ENCODE assay signal across 8 mouse cellular contexts in genomic region chr2:84741841-84742450, GRCm38 (mm10). TPM values are rescaled to one million over a fixed set of nuclear protein-coding genes. Genes with fewer than 3 reads are reported as not detected.
DNase-seq lines count a peak whose midpoint lies in the region; ATAC-seq and TF ChIP-seq lines count a peak whose summit lies in the region.

No protein-coding gene starts in this region.

- no peak for TF ChIP-seq POLR2A in kidney, adult 2 months (IDR thresholded peaks at IDR 0.05; ENCODE audit: low read depth, low read length)

- H3K4me3 ChIP-seq in kidney, adult 2 months (ENCODE audit: insufficient read depth, low read depth, low read length): peak overlapping the region; percentile 71; the same call in 1 of the 2 replicates
- H3K4me3 ChIP-seq in embryonic facial prominence, embryonic 15.5 days (replicated peaks): peak overlapping the region; percentile 91
- peak overlapping the region; percentile 95 for H3K4me3 ChIP-seq in limb, embryonic 10.5 days
- H3K4me3 ChIP-seq in midbrain, embryonic 11.5 days (ENCODE audit: low read depth, low read length): peak overlapping the region; percentile 78

- H3K4me2 ChIP-seq in embryonic facial prominence, embryonic 15.5 days (replicated peaks): peak overlapping the region; percentile 85
- peak overlapping the region; percentile 72 for H3K4me2 ChIP-seq in midbrain, embryonic 11.5 days

- peak overlapping the region; percentile 98 for H3K9ac ChIP-seq in embryonic facial prominence, embryonic 15.5 days
- peak overlapping the region; percentile 98 for H3K9ac ChIP-seq in midbrain, embryonic 11.5 days (ENCODE audit: low read length)

- no peaks in the 10 kb centered on the region for H3K27me3 ChIP-seq in kidney, adult 2 months (replicated peaks; ENCODE audit: control insufficient read depth, insufficient read depth, low read length)
- H3K27me3 ChIP-seq in embryonic facial prominence, embryonic 15.5 days: no peaks in the 10 kb centered on the region
- 0 out of 2 replicates have a peak, but pooled peaks cover 1% of the 10 kb centered on the region for H3K27me3 ChIP-seq in limb, embryonic 10.5 days (ENCODE audit: low read depth, poor library complexity, severe bottlenecking)
- no peaks in the 10 kb centered on the region for H3K27me3 ChIP-seq in midbrain, embryonic 11.5 days (ENCODE audit: control insufficient read depth, insufficient read depth, low read length)

- ATAC-seq in embryonic facial prominence, embryonic 15.5 days (ENCODE audit: insufficient number of reproducible peaks, low FRiP score, low TSS enrichment, low read depth): no peak
- no peak for ATAC-seq in midbrain, embryonic 11.5 days (ENCODE audit: low FRiP score)

- peaks cover 3% of the 10 kb centered on the region; the same call in 1 of the 2 replicates for H3K4me1 ChIP-seq in kidney, adult 2 months (ENCODE audit: control insufficient read depth, insufficient read depth, low read length)
- peaks cover 64% of the 10 kb centered on the region for H3K4me1 ChIP-seq in embryonic facial prominence, embryonic 15.5 days
- H3K4me1 ChIP-seq in limb, embryonic 10.5 days: peaks cover 65% of the 10 kb centered on the region
- peaks cover 47% of the 10 kb centered on the region for H3K4me1 ChIP-seq in midbrain, embryonic 11.5 days (ENCODE audit: control insufficient read depth, insufficient read depth, low read length)

- no peak for TF ChIP-seq CTCF in kidney, adult 2 months (conservative IDR thresholded peaks at IDR 0.05; ENCODE audit: insufficient read depth, insufficient read length, low read depth, low read length)

- no peak overlapping the region for H3K27ac ChIP-seq in kidney, adult 2 months (ENCODE audit: insufficient read depth, low read depth, low read length)
- H3K27ac ChIP-seq in embryonic facial prominence, embryonic 15.5 days (replicated peaks): peak overlapping the region; percentile 99
- H3K27ac ChIP-seq in limb, embryonic 10.5 days: peak overlapping the region; percentile 100
- peak overlapping the region; percentile 99 for H3K27ac ChIP-seq in midbrain, embryonic 11.5 days (ENCODE audit: low read depth, low read length)

- DNase-seq in kidney, adult 2 months: no peak
- DNase-seq in kidney, adult 9 months: no peak
- no peak for DNase-seq in limb, embryonic 10.5 days (ENCODE audit: low spot score)
- peak; percentile 89 for DNase-seq in midbrain, embryonic 11.5 days (ENCODE audit: low spot score, missing footprints)
- DNase-seq in thymus, postnatal 4 days: no peak
- no peak for DNase-seq in retina, embryonic 14.5 days (ENCODE audit: low spot score)
- no peak for DNase-seq in testis, postnatal 10 days (ENCODE audit: low spot score)

- no peaks in the 10 kb centered on the region for H3K9me3 ChIP-seq in embryonic facial prominence, embryonic 15.5 days (replicated peaks)
- H3K9me3 ChIP-seq in limb, embryonic 10.5 days (replicated peaks): no peaks in the 10 kb centered on the region
- H3K9me3 ChIP-seq in midbrain, embryonic 11.5 days (ENCODE audit: control insufficient read depth, low read length): no peaks in the 10 kb centered on the region

- H3K36me3 ChIP-seq in kidney, adult 2 months (ENCODE audit: control insufficient read depth, insufficient read depth, low read length): no peaks in the 10 kb centered on the region
- H3K36me3 ChIP-seq in embryonic facial prominence, embryonic 15.5 days: 0 out of 2 replicates have a peak, but pooled peaks cover 5% of the 10 kb centered on the region
- peaks cover 26% of the 10 kb centered on the region for H3K36me3 ChIP-seq in limb, embryonic 10.5 days
- H3K36me3 ChIP-seq in midbrain, embryonic 11.5 days (ENCODE audit: control insufficient read depth, insufficient read depth, low read length): no peaks in the 10 kb centered on the region

- WGBS in kidney, adult 2 months: 55% methylated on average over 5 of the region's 5 CpGs
- WGBS in embryonic facial prominence, embryonic 15.5 days: 6% methylated on average over 5 of the region's 5 CpGs
- 4% methylated on average over 5 of the region's 5 CpGs for WGBS in limb, embryonic 10.5 days
- 0% methylated on average over 5 of the region's 5 CpGs for WGBS in midbrain, embryonic 11.5 days

RNA-seq across cellular contexts. Expression of gene Gm19426, which starts 1.5 kb away (rescaled TPM):
- polyA plus RNA-seq in kidney, adult 2 months (2012; rRNA removed): 2.0 TPM in 2 replicates
- 7.0 and 9.0 TPM in 2 replicates for polyA plus RNA-seq in embryonic facial prominence, embryonic 15.5 days (2015; fragmentation: Nextera tagmentation; extraction: Ambion mirVana)
- polyA plus RNA-seq in limb, embryonic 10.5 days (2016; fragmentation: Nextera tagmentation; extraction: Ambion mirVana): 7.6 and 8.2 TPM in 2 replicates
- 4.5 and 6.5 TPM in 2 replicates for polyA plus RNA-seq in midbrain, embryonic 11.5 days (2014; fragmentation: Nextera tagmentation; extraction: Ambion mirVana)

RNA-seq across cellular contexts. Expression of gene Ypel4, which starts 8.1 kb away (rescaled TPM):
- 0.46 and 0.48 TPM in 2 replicates for polyA plus RNA-seq in kidney, adult 2 months (2012; rRNA removed)
- polyA plus RNA-seq in embryonic facial prominence, embryonic 15.5 days (2015; fragmentation: Nextera tagmentation; extraction: Ambion mirVana): 6.6 and 7.9 TPM in 2 replicates
- 5.7 and 9.6 TPM in 2 replicates for polyA plus RNA-seq in limb, embryonic 10.5 days (2016; fragmentation: Nextera tagmentation; extraction: Ambion mirVana)
- polyA plus RNA-seq in midbrain, embryonic 11.5 days (2014; fragmentation: Nextera tagmentation; extraction: Ambion mirVana): 13.6 and 14.2 TPM in 2 replicates

RNA-seq across cellular contexts. Expression of gene Clp1, which starts 14.8 kb away (rescaled TPM):
- polyA plus RNA-seq in kidney, adult 2 months (2012; rRNA removed): 9.3 and 11.1 TPM in 2 replicates
- 27.9 and 29.1 TPM in 2 replicates for polyA plus RNA-seq in embryonic facial prominence, embryonic 15.5 days (2015; fragmentation: Nextera tagmentation; extraction: Ambion mirVana)
- 57.8 and 58.8 TPM in 2 replicates for polyA plus RNA-seq in limb, embryonic 10.5 days (2016; fragmentation: Nextera tagmentation; extraction: Ambion mirVana)
- polyA plus RNA-seq in midbrain, embryonic 11.5 days (2014; fragmentation: Nextera tagmentation; extraction: Ambion mirVana): 54.4 and 57.0 TPM in 2 replicates

RNA-seq across cellular contexts. Expression of gene Zdhhc5, which starts 27.0 kb away (rescaled TPM):
- polyA plus RNA-seq in kidney, adult 2 months (2012; rRNA removed): 59.6 and 65.8 TPM in 2 replicates
- polyA plus RNA-seq in embryonic facial prominence, embryonic 15.5 days (2015; fragmentation: Nextera tagmentation; extraction: Ambion mirVana): 28.1 and 28.9 TPM in 2 replicates
- polyA plus RNA-seq in limb, embryonic 10.5 days (2016; fragmentation: Nextera tagmentation; extraction: Ambion mirVana): 33.7 and 34.3 TPM in 2 replicates
- 22.4 and 23.9 TPM in 2 replicates for polyA plus RNA-seq in midbrain, embryonic 11.5 days (2014; fragmentation: Nextera tagmentation; extraction: Ambion mirVana)

RNA-seq across cellular contexts. Expression of gene Serping1, which starts 33.3 kb away (rescaled TPM):
- polyA plus RNA-seq in kidney, adult 2 months (2012; rRNA removed): 232 and 288 TPM in 2 replicates
- 40.0 and 48.0 TPM in 2 replicates for polyA plus RNA-seq in embryonic facial prominence, embryonic 15.5 days (2015; fragmentation: Nextera tagmentation; extraction: Ambion mirVana)
- polyA plus RNA-seq in limb, embryonic 10.5 days (2016; fragmentation: Nextera tagmentation; extraction: Ambion mirVana): 9.3 and 10.8 TPM in 2 replicates
- polyA plus RNA-seq in midbrain, embryonic 11.5 days (2014; fragmentation: Nextera tagmentation; extraction: Ambion mirVana): 37.0 and 39.2 TPM in 2 replicates
